Mouse (Mus musculus) embryonic fibroblast, embryonic 13.5 days (primary cell): ENCODE results near the gene Dpf3. TPM values are rescaled to one million over a fixed set of nuclear protein-coding genes. Genes with fewer than 3 reads are reported as not detected.

Experiments used
- H3K27ac ChIP-seq: 2 replicates; pipeline ENCODE4 v1.5.1; 2012; ENCODE audit warnings: low read length, control low read depth, inconsistent platforms; ENCODE audit not compliant: insufficient read depth
- H3K4me1 ChIP-seq: 2 replicates; pipeline ENCODE4 v1.6.1; 2011; ENCODE audit warnings: low read length; ENCODE audit not compliant: control insufficient read depth, insufficient read depth
- H3K4me3 ChIP-seq: 2 replicates; pipeline ENCODE4 v1.5.1; 2011; ENCODE audit warnings: mild to moderate bottlenecking, control low read depth, low read length; ENCODE audit not compliant: insufficient read depth
- CTCF ChIP-seq: IDR thresholded peaks from 2 replicates; pipeline ENCODE4 v1.5.1; 2011; ENCODE audit warnings: mild to moderate bottlenecking, control low read depth, low read length, moderate library complexity, borderline replicate concordance; ENCODE audit not compliant: insufficient read depth
- POLR2A ChIP-seq: IDR thresholded peaks from 2 replicates; pipeline ENCODE4 v1.6.1; 2011; ENCODE audit warnings: low read depth, mild to moderate bottlenecking, control low read depth, low read length, moderate library complexity
- polyA plus RNA-seq: library from polyadenylated mRNA; stranded (reverse); fragments of >200 nt; gene quantifications from 2 replicates; pipeline ENCODE4 v1.2.4, GENCODE M21; 2011; ENCODE audit warnings: low read depth; ENCODE audit not compliant: missing spikeins, insufficient read length

The Dpf3 gene
- polyA plus RNA-seq, 1 experiment, result not detected

GRCm38 (mm10) chr12:83209461-83209860 lies 278.1 kb downstream of the Dpf3 start:
- H3K4me1 ChIP-seq, result no peaks in the 10 kb centered on the region
- no peak overlapping the region for H3K4me3 ChIP-seq
- H3K27ac ChIP-seq, result no peak overlapping the region
- TF ChIP-seq CTCF (no peak), POLR2A (no peak)

GRCm38 (mm10) chr12:83208841-83209240 lies 278.7 kb downstream of the Dpf3 start:
- Histone ChIP-seq H3K4me3 (no peak overlapping the region), H3K27ac (no peak overlapping the region), H3K4me1 (no peaks in the 10 kb centered on the region)
- TF ChIP-seq CTCF, result no peak
- no peak for TF ChIP-seq POLR2A

GRCm38 (mm10) chr12:83208011-83208410 lies 279.5 kb downstream of the Dpf3 start:
- Histone ChIP-seq H3K27ac (no peak overlapping the region), H3K4me1 (no peaks in the 10 kb centered on the region), H3K4me3 (no peak overlapping the region)
- TF ChIP-seq POLR2A, result no peak

- Histone ChIP-seq H3K27ac (no peak overlapping the region), H3K4me3 (no peak overlapping the region), H3K4me1 (no peaks in the 10 kb centered on the region)
- TF ChIP-seq POLR2A, result no peak
- TF ChIP-seq CTCF, result no peak
Observed at GRCm38 (mm10) chr12:83207481-83207880, 280.0 kb downstream of the Dpf3 start.

- TF ChIP-seq POLR2A, result no peak
- TF ChIP-seq CTCF, result no peak
Observed at GRCm38 (mm10) chr12:83206866-83207265, 280.6 kb downstream of the Dpf3 start.

GRCm38 (mm10) chr12:83204361-83204760 lies 283.2 kb downstream of the Dpf3 start:
- Histone ChIP-seq H3K27ac (no peak overlapping the region), H3K4me1 (no peaks in the 10 kb centered on the region), H3K4me3 (no peak overlapping the region)
- TF ChIP-seq POLR2A (no peak), CTCF (no peak)

More at GRCm38 (mm10) chr12:83206866-83207265, 280.6 kb downstream of the Dpf3 start:
- Histone ChIP-seq H3K27ac (no peak overlapping the region), H3K4me3 (no peak overlapping the region), H3K4me1 (no peaks in the 10 kb centered on the region)

- no peak overlapping the region for H3K27ac ChIP-seq
Observed at GRCm38 (mm10) chr12:83201674-83202073, 285.8 kb downstream of the Dpf3 start.

GRCm38 (mm10) chr12:83180561-83180960 lies 307.0 kb downstream of the Dpf3 start:
- TF ChIP-seq POLR2A (no peak), CTCF (no peak)
- H3K4me3 ChIP-seq, result no peak overlapping the region
- no peaks in the 10 kb centered on the region for H3K4me1 ChIP-seq
- no peak overlapping the region for H3K27ac ChIP-seq

More at GRCm38 (mm10) chr12:83201674-83202073, 285.8 kb downstream of the Dpf3 start:
- TF ChIP-seq POLR2A (no peak), CTCF (no peak)
- Histone ChIP-seq H3K4me1 (no peaks in the 10 kb centered on the region), H3K4me3 (no peak overlapping the region)

GRCm38 (mm10) chr12:83179860-83180259 lies 307.7 kb downstream of the Dpf3 start:
- Histone ChIP-seq H3K4me3 (no peak overlapping the region), H3K4me1 (no peaks in the 10 kb centered on the region), H3K27ac (no peak overlapping the region)
- TF ChIP-seq POLR2A (no peak), CTCF (no peak)

- no peak overlapping the region for H3K27ac ChIP-seq
- H3K4me3 ChIP-seq, result no peak overlapping the region
- no peaks in the 10 kb centered on the region for H3K4me1 ChIP-seq
- TF ChIP-seq CTCF (no peak), POLR2A (no peak)
Observed at GRCm38 (mm10) chr12:83178770-83179169, 308.7 kb downstream of the Dpf3 start.
